Mouse (Mus musculus): Measurements from ENCODE around the gene Irf2bp2.
A peak's percentile ranks its signal among the peaks of the same experiment; 100 is the strongest.
"Not testable (repeated sequence)": the region's sequence is repeated elsewhere in the genome, so short reads cannot be mapped to it uniquely, and the experiment has no call there.

The Irf2bp2 gene

DNA sequence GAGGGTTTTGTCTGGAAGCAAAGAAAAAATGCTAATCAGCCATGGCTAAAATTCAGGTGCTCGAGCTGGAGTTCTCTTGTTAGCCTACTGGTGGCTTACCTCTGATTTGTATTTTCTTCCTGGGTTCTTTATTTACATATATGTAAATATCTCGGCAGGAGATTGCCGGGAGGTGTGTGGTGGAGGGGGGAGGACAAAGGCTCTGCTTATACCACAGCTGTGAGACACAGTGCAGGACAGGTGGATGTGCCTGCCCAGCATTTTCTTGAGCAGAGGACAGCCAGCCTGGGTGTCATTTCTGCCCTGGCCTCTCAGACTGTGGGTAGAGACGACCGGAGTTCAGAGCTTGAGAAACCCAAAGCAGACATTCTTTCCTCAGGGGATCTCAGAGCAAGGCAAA is 7.5 kb upstream of the Irf2bp2 start:
- no peak for DNase-seq

DNA sequence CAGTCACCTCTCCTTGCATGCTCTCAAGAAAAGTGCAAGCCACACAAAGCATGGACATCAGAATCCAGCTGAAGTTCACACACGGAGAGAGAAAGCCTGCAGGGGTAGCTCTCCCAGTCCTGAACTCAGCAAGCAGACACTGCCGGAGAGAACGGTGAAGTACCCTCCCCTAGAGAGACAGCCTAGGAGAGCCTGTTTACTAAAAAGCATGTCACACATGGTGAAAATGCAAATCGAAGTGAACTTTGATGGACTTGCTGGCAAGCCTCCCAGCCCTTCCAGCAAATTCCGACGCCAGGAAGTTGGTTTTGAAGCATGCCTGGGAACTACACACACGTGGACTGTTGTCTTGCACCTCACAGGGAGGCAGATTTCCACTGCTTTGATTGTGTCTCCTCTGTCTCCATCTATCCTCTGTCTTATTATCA is 7.0 kb upstream of the Irf2bp2 start:
- DNase-seq: no peak

DNA sequence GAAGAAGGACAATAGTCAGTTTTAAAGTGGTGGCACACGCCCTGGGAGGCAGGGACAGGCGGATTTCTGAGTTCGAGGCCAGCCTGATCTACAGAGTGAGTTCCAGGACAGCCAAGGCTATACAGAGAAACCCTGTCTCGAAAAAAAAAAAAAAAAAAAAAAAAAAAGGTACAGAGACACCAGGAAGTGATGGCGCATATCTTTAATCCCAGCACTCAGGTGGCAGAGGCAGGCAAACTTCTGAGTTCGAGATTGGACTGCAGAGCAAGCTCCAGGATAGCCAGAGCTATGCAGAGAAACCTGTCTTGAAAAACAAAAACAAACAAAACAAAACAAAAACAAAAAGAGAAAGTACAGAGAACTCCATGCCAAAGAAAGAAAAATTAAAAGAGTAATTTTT is 6.6 kb upstream of the Irf2bp2 start:
- not testable (repeated sequence) for DNase-seq

DNA sequence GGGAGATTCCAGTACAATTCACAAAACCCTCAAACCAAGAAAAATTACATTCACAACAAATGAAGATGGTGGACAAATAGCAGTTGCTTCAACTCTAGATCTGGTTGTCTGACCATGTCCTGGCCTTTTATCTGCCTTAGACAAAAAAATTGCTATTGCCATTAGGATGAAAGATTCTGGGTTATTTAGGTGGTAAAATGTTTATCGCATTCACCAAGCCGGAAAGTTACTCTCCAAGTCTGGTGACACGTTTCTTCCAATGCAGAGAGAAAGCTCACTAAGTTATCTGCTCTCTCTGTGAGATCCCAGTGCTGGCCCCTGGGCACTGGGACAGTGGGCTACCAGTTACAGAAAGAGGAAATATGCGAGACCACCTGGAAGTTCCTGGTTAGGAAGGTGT is 5.5 kb upstream of the Irf2bp2 start:
- DNase-seq: no peak

DNA sequence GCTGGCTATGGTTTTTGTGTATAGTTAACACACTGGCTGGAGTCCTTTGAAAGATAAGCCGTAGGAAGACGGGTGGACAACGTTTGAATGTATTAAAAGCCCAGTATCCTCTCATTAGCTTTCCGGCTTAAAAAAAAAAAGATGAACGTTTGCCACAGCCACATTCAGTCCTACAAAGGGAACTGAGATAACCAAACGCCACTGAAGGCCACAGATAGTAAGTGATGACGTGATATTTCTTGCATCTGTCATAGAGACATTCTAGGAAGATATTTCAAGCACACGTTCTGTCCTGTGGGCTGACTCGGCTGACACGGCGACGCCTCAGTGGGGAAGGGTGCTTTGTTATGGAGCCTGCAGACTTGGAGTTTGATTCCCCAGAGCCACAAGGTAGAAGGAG is 4.4 kb upstream of the Irf2bp2 start:
- no peak for DNase-seq

DNA sequence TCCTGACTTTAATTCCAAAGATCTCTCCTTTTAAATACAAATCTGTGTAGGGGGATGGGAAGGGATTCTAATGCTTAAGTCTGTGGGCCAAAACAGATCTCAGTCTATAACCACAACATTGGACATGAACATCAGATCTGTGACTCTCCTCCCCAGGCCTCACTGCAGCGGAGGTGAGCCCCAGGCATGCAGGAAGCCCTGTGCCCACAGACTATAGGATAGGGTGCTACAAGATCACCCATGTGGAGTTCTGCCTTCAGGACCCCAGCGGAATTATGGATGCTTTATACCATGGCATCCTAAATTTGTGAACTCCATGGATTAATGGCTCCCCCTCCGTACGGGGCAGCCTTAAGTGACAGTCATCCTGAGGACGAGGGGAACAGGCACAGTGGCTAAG is 2.9 kb upstream of the Irf2bp2 start:
- no peak for DNase-seq

DNA sequence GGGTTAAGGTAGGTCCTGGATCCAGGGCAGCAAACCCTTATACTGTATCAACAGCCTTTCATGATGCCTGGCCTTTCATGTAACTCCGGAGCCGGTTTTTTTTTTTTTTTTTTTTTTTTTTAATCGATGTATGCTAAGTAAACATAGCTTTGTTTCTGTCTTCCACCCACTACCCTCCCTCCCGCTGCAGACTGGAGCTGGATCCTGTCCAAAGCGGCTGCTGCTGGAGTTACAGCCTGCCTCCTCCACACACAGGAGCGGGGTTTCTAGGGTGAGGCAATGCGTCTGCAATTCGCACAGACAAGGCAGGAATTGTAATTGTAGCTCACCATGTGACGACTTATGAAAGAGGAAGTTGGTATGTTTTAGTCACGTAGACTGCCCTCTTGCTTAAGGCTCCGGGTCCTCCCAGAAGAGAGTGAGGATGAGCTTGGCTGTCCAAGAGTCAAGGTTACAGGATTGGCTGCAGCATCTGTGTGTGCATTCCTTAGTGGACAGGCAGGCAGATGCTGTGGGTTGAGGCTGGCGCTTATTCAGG is 2.4 kb upstream of the Irf2bp2 start:
- DNase-seq: peak; percentile 96

DNA sequence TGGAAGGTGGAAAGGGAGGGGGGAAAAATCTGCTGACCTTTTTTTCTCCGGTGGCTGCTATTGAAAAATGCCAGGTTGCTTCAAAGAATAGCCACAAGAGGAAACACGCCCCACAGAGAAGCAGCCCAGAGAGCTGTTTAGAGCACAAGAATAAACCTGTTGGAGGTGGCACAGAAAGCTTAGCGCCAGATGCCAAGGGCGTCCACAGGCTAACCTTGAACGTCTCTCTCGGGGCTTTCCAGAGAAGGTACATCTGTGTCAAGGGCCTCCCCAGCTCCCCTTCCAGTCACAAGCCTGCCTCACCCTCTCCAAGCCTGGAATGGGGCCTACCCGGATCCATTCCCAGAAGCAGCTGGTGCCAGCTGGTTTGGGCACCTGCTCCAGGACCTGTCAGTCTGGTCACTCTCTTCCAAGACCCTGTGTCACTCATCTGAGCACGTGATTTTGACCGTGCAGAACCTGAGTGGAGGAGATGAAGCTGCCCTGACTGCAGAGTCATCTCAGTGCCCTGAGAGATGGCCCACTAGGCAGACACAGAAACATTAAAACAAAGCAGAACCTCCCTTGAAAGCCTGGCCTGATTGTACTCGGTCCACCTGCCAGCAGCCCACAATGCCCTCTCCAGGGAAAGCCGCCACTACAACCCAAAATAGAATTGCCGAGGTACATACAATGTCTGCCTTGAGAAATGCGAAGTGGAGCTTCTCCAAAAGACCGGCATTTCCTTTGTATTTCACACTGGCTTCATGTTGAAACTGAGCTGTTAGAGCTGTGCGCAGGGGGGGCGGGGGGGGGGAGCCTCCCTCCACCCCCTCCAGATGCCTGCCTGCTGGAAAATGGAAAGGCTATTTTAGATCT is 1.6 kb upstream of the Irf2bp2 start:
- DNase-seq: peak; percentile 74

DNA sequence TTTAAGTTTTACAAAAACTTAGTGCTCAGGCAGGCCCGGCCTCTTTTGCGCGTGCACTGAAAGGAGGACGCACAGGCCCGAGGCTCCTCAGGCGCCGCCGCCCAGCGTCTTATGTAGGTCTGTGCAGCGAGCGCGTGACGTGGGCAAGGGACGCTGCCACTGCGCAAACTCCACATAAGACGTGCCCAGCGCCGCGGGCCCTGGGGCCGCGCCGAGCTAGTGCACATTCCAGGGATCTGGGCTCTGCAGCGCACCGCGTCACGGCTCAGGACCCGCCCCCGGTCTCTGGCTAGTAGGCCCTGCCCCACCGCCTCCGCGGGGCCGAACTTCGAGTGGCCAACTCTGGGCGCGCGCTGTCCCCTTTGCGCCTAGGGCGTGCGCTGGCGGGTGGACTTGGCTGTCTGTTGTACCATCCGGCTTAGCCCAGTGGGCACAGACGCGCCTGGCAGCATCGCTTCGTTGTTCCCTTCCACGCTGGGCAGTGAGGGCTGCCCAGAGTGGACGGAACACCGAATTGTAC is 755 bp upstream of the Irf2bp2 start:
- DNase-seq: peak; percentile 100

DNA sequence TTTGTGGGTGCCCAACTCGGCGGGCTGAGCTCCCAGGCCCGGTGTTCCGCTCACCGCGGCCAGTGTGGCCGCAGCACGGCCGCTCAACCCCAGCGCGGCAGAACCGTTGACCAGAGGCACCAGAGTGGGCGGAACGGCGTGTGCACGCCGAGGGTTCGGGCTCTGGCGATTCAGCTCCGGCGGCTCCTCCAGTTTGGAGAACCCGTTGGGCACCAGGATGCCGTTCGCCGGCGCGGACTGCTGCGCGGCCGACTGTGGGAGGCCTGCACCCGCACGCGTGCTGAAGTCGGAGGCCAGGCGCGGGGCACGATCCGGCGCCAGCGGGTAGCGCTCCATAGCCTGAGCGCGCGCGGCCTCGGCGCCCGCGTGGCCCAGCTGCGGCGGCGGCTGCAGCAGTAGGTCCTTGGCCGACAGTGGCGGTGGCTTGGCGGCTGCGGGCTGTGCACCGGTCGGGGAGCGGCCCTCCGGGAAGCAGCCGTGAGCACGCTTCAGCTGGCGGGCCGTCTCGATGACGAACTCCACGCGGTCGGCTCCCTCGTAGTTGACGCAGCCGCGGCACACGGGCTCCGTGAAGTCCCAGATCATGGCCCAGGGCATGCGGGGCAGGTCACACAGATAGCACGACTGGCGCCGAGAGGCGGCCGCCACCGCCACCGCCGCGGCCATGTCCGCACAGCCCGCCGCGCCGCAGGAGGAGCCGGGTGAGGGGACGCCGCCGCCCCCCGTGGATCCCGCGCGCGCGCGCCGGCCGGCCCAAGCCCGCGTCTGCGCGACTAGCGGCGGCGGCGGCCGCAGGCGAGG is 815 bp downstream of the Irf2bp2 start:
- DNase-seq: no peak

DNA sequence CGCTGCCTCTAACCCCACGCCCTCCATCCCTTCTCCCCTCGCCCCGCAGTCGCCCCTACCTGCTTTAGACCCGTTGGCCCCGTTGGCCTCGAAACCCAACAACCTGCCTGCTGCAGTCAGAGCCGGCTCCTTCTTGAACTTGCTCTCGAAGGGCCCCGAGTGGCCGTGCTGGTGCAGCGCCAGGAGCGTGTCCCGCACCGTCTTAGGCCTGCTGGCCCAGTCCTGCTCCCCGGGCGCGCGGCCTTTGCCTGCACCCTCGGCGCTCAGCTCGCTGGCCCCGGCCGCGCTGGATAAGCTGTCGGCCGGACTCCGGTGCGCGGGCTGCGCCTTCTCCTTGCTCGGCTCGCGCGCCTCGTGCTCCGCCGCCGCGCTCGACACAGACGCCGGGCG is 1.4 kb downstream of the Irf2bp2 start:
- DNase-seq: no peak

DNA sequence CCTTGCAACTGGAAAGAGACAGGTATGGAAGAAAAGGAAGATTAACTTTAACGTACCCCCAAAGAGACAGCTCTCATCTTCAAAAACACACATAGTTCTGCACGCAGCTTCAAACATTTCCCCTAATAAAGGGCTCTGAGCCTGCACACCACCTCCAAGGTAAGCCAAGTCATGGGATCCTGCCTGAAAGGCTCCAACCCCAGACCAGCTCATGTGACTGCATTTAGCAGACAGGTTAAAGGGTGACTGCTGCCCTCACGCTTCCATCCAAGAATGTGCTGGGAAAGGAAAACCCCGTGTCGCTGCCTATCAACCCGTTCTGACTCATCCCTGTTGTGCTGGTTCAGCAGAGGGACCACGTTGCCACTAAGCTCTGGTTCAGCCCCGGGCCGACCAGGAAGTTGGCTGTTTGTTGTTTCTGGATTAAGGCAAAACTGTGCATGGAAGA is 1.9 kb downstream of the Irf2bp2 start:
- peak; percentile 63 for DNase-seq

DNA sequence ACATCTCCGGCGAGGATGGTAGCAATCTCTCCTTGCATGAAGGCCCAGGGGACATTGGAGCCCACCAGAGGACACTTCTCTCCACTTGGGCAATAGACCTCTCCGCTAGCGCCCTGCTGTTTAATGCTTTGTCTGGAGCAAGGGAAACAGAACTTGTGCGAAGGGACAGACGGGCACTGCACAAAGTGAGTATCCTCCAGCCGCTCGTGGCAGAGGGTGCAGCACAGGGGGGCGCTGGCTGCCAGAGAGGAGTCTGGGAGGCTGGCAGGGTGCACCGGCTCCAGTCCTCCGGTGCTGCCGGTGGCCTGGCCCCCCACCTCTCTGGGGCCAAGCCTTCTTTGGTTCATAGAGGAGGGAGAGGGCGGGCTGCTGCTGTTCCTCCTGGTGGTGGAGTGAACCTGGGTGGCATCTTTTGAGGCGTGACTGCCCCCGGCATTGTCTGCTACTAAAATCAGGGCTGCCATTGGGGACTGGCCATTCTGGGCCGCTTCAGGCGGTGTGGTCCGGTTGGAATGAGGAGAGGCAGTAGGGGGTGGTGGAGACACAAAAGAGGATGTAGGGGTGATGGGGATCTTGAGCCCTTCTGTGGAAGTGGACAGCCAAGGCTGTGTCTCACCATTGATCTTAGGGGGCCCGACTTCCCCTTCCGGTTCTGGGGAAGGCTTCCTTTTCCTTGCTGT is 2.5 kb downstream of the Irf2bp2 start:
- peak; percentile 52 for DNase-seq

DNA sequence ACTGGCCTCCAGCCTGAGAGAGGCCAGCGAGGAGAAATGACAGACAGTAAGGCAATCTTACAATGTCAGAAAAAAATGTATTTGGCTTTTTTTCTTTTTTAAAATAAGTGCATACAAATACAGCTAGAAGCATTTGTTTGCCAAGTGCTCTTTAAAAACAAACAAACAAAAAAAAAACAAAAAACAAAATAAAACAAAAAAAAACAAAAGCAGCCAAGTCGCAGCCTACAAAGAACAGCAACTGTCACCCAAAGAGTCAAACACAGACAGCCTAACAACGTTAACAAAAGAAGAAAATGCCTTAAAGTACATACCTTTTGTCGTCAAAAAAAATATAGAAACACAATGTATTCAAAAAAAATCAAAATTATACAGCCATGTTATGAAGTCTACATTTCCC is 3.2 kb downstream of the Irf2bp2 start:
- DNase-seq: no peak

DNA sequence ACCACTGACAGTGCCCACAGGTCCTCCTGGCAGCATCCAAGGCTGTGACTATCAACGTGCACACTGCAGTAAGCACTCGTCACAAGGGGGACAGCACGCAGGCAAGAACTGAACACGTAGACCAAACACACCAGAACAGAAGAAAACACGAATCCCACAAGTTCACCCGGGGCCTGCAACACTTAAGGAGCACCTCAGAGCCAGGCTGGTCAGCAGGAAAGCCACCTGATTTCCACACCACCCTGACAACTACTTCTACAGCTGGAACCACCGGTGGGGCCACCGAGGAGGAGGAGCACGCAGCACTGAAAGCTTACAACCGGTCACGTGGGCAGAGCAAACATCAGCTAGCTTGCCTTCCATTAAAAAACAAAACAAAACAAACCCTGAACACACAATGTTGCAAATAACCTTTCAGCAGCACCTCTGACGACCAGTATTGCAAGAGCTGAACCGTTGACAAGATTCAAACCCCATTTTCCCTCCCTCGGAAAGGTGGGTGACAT is 3.7 kb downstream of the Irf2bp2 start:
- peak; percentile 54 for DNase-seq

DNA sequence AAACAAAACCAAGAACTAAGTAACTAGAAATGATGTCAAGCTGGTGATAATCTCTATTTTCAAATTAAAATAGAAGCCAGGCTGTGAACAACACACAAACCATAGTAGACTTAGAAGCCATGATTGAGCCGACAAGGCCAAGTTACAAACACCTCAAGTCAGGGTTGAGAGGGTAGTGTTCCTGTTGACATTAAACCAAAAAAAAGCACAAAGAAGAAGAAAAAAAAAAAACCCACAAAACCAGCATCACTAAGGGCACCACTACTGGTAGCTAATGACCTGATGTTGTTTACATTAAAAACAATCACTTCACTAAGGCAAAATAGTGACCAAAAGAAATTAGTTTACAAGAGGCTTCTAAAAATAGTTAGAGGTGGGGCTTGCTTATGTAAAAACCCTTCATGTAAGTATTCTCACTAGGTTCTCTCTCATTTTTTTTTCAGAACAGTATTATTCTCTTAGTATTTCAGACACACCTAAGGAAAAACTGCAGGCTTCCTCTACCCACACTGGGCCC is 4.2 kb downstream of the Irf2bp2 start:
- DNase-seq: no peak

DNA sequence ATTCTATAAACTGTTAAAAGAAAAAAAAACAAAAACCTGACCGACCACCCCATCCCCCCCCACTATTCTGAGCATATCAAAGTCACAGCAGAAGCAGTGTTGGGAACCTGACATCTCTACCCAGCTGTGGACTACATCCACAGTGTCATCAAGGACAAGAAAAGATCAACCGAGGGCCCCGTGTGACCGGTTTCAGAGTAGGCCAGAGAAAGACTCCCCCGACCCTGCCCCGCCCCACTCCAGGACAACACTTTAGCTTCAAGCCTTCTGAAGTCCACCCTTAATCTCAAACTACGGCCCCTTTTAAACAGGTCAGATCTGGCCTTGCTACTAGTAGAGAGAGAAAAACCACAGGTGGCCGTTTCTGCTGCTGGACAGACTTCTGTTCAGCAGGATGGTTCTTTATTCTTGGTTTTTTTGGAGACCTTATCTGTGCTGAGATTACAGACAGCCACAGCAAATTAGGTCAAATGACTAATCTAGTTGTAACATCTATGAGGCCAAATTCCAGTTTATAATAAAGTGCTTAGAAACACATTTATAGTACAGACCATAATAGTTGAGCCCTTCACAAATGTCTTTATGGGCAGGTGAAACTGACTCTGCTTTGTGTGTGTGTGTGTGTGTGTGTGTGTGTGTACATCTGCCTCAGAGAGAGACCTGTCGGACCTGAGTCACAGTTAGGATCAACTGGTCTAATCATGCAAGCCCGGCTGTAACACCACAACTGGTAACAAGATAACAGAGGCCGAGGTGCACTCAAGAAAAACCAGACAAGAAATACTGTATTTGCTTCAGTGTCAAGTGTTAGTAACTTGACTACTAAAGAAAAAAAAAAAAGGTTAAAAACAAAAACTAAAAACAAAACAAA is 4.9 kb downstream of the Irf2bp2 start:
- no peak for DNase-seq

DNA sequence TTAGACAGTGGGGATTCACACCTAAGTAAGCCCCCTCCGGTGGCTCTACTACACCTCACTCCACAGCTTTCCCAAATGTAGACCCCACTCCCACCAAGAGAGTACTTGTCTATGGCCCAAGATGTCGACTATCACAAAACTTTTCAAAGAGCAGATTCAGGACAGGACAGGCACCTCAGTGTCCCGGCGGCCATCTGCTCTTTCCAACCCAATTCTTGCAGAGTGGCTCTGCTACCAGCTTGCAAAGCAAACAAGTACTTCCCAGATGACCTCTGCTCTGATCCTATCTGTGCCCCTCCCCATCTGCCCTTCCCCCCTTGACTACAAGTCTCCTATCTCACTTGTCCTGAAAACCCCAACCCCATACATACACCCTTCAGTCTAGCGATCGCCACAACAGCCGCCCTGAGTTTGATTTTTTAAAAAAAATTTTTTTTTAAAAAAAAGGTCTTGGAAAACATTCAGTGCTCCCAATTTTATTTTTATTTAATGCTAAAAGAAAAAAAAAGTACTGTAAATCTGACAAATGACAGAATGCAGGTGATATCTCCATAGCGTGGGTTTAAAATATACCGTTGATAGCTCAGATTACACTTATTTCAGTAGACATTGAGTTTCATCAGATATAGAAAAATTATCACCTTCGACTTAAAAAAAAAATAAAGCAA is 5.8 kb downstream of the Irf2bp2 start:
- no peak for DNase-seq

DNA sequence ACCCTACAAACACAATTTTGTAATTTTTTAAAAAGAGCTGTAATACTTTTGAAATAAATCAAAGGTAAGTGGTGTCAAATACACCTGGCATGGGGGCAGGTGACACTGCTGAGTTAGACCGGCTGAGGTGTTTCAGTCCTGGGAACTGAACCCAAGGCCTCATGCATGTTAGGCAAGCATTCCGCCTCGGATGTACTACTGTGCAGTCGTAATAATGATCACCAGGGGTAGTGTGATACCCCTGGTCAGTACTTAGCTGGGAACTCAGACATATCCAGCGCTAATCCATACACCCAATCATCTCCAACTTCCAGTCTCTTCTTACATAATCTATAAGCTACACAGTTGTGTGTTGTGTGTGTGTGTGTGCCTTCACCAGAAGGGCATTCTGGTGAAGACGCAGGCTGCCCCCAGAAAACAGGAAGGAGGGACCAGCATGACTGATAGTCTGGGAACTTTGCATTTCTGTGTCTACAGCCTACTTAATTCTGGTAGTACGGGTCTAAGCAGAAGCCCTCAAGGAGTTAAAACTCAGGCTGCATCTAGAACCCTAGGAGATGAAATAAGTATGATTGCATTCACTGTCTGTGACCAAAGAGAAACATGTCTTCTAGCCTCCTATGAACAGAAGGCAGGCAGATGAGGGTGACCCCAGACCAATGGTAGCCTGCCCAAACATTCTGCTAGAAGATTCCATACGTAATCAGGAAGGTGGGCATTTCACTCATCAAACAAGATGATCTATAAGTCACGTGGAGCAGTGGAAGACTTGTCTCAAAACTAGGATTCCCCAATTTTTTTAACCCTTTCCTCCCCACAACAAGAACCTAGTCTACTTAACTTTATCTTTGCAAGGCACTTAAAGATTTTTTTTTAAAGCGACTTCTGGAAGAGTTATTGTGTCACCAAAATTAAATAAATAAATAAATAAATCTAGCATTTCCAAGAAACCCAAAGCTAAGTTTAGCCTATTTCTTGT is 6.9 kb downstream of the Irf2bp2 start:
- no peak for DNase-seq

DNA sequence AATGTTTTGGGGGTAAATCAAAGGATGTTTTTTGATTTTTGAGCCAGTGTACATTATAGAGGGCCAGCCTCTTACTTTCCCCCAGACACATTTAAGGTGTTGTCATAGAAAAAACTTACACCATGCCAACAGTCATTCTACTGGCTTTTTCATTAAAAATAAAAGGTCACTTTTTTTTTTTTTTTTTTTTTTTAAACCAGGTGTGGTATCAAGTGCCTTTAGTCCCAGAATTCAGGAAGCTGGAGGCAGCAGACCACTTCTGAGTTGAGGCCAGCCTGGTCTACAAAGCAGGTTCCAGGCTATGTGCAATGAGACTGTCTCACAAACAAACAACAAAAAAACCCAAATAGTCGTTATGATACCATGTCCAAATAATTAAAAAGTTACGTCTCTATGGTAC is 7.7 kb downstream of the Irf2bp2 start:
- DNase-seq: no peak

All from layer of hippocampus, adult 9-11 months (tissue).